Mouse (Mus musculus) ovary, postnatal 36 days (tissue): Measurements from ENCODE around the gene Dmpk.

Experiments used
- DNase-seq: peaks from one replicate; pipeline ENCODE4 v3.0.0; 2022; ENCODE audit warnings: low spot score, mixed read lengths

Dmpk gene

DNA sequence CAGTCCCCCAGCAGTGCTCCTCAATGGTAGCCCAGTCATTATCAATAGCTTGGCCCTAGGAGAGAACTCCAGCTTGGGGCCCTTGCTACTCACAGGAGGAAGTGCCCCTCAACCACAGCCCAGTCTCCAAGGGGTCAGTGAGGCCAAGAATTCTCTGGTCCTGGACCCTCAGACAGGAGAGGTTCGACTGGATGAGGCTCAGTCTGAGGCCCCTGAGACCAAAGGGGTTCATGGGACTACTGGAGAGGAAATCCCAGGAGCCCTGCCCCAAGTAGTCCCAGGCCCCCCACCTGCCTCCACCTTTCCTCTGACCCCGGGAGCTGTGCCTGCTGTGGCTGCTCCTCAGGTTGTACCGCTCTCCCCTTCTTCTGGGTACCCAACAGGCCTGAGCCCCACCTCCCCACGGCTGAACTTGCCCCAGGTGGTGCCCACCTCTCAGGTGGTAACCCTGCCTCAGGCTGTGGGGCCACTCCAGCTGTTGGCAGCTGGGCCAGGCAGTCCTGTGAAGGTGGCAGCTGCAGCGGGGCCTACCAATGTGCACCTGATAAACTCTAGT lies 12.8 kb downstream of the Dmpk start:
- DNase-seq = no peak

GRCm38 (mm10) chr7:19097217-19097616 lies 13.6 kb downstream of the Dmpk start:
- DNase-seq = no peak

DNA sequence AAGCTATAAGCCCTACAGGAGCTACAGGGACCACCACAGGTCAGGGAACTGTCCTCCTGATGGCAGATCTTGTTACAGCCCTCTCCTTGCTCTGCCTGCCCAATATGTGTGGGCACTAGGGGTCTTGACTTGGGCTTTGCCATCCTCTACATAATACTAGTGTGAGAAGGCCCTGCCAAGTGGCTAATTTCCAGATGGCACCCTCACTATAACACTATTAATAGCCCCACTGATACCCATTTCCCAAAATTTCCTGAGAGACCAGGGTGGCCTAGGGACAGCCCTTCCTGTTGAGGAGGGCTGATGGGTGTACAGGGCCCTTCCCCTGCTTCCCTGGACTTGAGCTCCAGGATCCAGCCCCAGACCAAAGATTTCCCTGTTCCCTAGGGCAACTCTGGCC lies 14.2 kb downstream of the Dmpk start:
- no peak for DNase-seq

- no peak for DNase-seq
Measured at GRCm38 (mm10) chr7:19098811-19099210, 15.2 kb downstream of the Dmpk start.

- no peak for DNase-seq
Measured at GRCm38 (mm10) chr7:19100290-19100689, 16.6 kb downstream of the Dmpk start.

GRCm38 (mm10) chr7:19103741-19104140 lies 20.1 kb downstream of the Dmpk start:
- DNase-seq = no peak

DNA sequence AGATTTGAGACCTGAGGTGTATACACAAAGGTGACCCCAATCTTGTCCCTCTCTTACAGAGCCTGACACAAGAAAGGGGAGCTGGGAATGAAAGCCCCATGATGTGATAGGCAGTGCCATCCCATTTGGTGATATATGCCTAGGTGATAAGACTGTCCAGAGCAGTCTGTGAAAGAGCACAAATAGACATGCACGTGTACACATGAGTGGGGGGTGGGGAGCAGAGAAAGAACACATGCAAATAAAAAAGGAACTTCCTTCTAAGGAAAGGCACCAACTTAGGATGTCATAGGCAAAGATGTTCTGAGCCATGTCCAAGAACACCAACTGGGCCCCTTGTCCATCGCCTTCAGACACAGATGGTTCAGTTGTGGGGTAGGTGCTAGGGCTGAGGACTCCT lies 20.8 kb downstream of the Dmpk start:
- no peak for DNase-seq

DNA sequence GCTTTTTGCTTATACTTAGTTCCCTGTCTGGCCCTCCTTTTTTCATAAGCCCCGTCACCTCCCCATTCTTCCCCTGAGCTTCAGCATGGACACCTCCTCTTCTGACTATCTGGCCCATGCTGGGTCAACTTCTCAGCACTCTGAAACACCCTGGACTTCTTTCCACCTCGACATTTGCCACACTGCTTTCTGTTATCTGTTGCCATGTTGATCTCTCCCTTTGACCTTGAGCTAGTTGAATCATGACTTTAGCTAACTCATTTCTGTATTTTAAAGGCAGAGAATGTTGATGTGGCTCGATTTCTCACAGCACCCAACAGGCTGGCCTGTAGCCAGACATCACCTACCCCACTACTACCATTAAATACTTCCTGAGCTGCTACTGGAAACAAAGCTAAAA lies 23.8 kb downstream of the Dmpk start:
- DNase-seq = no peak

DNA sequence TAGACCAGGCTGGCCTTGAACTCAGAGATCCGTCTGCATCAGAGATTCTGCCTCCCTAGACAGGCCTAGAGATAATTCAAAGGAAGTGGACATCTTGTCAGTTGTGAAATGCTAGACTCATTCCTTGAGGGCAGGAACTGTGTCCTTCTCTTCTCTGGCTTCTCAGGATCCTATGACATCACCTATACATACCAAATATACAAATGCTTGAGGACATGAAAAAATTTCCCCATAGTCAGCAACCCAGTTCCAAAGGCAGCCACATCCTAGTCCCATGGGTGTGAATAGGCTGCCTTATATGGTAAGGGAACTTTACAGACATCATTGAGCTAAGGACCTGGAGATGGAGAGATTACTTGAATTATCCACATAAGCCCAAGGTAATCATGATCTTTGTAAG lies 25.9 kb downstream of the Dmpk start:
- no peak for DNase-seq

GRCm38 (mm10) chr7:19118028-19118771 lies 34.6 kb downstream of the Dmpk start, which contains the start of gene Gm4969:
Gm4969 (minus strand) TSS chr7:19118368.
- peak; percentile 52 for DNase-seq

DNA sequence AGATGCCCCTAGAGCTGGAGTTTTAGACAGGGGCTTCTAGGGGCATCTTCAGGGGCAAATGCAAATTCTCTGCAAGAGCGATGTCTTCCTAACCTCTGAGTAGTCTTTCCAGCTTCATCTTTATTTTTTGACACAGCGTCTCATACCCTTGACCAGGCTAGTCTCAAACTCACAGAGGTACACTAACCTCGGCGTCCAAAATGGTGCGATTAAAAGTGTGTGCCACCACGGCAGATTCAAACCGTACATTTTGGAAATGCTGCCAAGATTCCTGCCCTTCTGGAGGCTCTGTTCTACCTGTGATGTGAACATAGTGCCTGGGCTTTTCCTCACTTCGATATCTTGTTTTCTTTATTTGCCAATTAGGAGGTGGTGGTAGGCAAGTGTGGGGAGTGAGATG lies 35.4 kb downstream of the Dmpk start:
- DNase-seq = no peak

GRCm38 (mm10) chr7:19119631-19120429 lies 36.2 kb downstream of the Dmpk start, which contains the start of gene Fbxo46:
Fbxo46 (plus strand) TSS chr7:19119859.
- DNase-seq = peak; percentile 86

GRCm38 (mm10) chr7:19121686-19122085 lies 38.0 kb downstream of the Dmpk start:
- no peak for DNase-seq

DNA sequence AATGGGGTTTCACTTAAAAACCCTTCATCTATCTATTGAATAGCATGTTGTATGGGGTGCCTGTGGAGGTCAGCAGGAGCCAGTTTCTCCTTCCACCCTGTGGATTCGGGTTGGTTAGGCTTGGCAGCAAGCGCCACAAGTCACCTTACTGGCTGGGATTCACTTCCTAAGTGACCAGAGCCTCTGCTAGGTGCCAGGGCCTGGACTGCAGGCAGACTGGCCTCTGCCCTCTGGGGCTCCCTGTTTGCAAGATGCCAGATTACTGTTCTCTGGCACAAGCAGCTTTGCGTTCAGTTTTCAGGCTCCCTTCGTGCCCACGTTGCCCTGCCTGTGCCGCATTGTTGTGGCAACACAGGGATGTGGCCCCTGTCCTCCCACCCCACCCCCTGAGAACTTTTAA lies 41.1 kb downstream of the Dmpk start:
- no peak for DNase-seq

DNA sequence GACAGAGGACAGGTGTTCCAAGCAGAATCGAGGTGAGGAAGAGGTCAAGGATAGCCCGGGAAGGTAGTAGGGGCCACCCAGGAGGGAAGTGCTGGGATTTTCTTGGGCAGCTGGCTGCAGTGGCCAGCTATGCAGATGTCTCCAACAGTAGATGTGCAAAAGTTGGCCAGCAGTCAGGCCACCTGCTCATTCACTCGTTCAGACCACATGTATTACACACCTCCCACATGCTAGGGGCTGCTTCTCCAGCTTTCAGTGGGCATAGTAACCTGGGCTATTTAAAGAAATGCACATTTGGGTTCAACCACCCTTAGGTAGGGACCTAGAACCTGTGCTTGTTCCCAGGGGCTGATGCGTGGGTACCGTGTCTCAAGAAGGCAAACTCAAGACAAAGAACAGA lies 44.1 kb downstream of the Dmpk start:
- no peak for DNase-seq

DNA sequence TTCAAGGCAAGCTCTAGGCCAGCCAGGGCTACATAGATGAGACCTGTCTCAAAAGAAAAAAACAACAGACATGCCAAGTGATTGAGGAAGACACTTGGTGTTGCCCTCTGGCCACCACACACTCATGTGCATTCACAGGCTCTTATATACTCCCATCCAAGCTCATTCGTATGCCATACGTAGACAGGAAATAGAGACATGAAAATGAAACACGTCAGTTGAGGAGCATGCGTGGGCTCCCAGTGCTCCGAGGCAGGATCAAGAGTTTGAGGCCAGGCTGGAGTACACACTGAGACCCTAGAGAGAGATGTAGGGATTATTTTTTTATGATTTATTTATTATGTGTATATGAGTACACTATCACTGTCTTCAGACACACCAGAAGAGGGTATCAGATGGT lies 45.7 kb downstream of the Dmpk start:
- no peak for DNase-seq

- DNase-seq = no peak
Measured at GRCm38 (mm10) chr7:19130657-19131056, 47.0 kb downstream of the Dmpk start.

GRCm38 (mm10) chr7:19131324-19131848 lies 47.7 kb downstream of the Dmpk start:
- DNase-seq = peak; percentile 97

DNA sequence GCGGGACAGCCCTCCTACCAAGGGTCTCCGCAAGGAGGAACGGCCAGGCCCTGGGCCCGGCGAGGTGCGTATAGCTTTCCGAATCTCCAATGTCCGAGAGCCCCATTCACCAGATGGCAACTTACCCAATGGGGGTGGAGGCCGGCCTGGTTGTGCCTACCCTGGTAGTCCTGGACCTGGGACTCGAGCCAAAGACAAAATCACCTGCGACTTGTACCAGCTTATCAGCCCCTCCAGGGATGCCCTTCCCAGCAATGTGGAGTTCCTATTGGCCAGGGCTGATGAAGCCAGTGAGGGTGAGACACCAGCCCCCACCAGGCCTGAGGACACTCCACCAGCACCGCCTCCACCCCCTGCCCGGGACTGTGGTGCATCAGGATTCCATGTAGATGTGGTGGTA lies 52.5 kb downstream of the Dmpk start:
- DNase-seq = no peak

- DNase-seq = no peak
Measured at GRCm38 (mm10) chr7:19136673-19137334, 53.2 kb downstream of the Dmpk start.

DNA sequence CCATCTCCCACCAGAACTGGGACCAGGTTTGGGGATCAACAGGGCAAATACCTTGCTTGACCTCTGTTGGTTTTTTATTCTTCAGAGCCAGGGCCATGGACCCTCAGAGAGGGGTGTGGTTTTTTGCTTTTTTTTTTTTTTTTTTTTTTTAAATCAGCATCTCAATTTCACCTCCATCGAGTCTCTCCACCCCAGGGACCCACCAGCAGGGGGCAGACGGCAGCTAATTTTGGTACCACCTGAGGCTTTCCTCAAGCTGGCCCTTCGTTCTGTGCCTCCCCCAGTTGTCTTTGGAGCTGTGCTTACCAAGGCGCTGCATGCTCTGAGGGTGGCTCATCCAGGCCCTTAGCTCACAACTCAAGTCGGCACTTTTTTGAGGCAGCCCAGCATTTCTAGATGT lies 53.7 kb downstream of the Dmpk start:
- DNase-seq = peak; percentile 53
